Mouse (Mus musculus): Measurements from ENCODE around the gene Phyhipl. TPM values are rescaled to one million over a fixed set of nuclear protein-coding genes. Genes with fewer than 3 reads are reported as not detected.

Gene Phyhipl
- not detected for total RNA-seq (2021)
- polyA plus RNA-seq (2012; rRNA removed), result 0.18 and 0.26 TPM in 2 replicates
- long read RNA-seq, result 0 reads

GRCm38 (mm10) chr10:70655828-70656227 is at the start of gene Phyhipl:
Gene Phyhipl (minus strand): TSS chr10:70655965.
- 78% methylated on average over 7 of the region's 7 CpGs for WGBS
- no peak within 1 kb of the TSS for H3K27ac ChIP-seq

GRCm38 (mm10) chr10:70703211-70703610 is 47.4 kb upstream of the Phyhipl start:
- no peaks in the 10 kb centered on the region for H3K27me3 ChIP-seq (ENCODE audit: control insufficient read depth, insufficient read depth, low read length)
- no peaks in the 10 kb centered on the region for H3K79me2 ChIP-seq (replicated peaks; ENCODE audit: control insufficient read depth, insufficient read depth, low read length)
- no peak for TF ChIP-seq EP300 (IDR thresholded peaks at IDR 0.05; ENCODE audit: insufficient read depth, low read depth, low read length)
- TF ChIP-seq CTCF (IDR thresholded peaks at IDR 0.05), result no peak
- no peak for TF ChIP-seq POLR2A (IDR thresholded peaks at IDR 0.05; ENCODE audit: insufficient read depth, low read depth, low read length)
- DNase-seq, result no peak
- no peak overlapping the region for H3K27ac ChIP-seq
- WGBS, result 44% methylated on average over 6 of the region's 6 CpGs
- H3K4me3 ChIP-seq, result no peak overlapping the region
- H3K36me3 ChIP-seq (ENCODE audit: control insufficient read depth, insufficient read depth, low read length), result no peaks in the 10 kb centered on the region
- no peaks in the 10 kb centered on the region for H3K4me1 ChIP-seq (ENCODE audit: control insufficient read depth, insufficient read depth, low read length)
- intact Hi-C loops (cut with DNase I), result no loop called here
- H3K9ac ChIP-seq (ENCODE audit: low read depth, low read length), result no peak overlapping the region

More at GRCm38 (mm10) chr10:70655828-70656227, at the start of gene Phyhipl:
- H3K79me2 ChIP-seq (replicated peaks; ENCODE audit: control insufficient read depth, insufficient read depth, low read length), result no peaks in the 10 kb centered on the region
- no peaks in the 10 kb centered on the region for H3K4me1 ChIP-seq (ENCODE audit: control insufficient read depth, insufficient read depth, low read length)
- H3K4me3 ChIP-seq, result no peak within 1 kb of the TSS
- intact Hi-C loops (cut with DNase I), result no loop called here
- H3K27me3 ChIP-seq (ENCODE audit: control insufficient read depth, insufficient read depth, low read length), result no peaks in the 10 kb centered on the region
- TF ChIP-seq POLR2A (IDR thresholded peaks at IDR 0.05; ENCODE audit: insufficient read depth, low read depth, low read length) (no peak), CTCF (IDR thresholded peaks at IDR 0.05) (no peak), EP300 (IDR thresholded peaks at IDR 0.05; ENCODE audit: insufficient read depth, low read depth, low read length) (no peak)
- no peak within 1 kb of the TSS for H3K9ac ChIP-seq (ENCODE audit: low read depth, low read length)
- no peak for DNase-seq
- H3K36me3 ChIP-seq (ENCODE audit: control insufficient read depth, insufficient read depth, low read length), result no peaks in the 10 kb centered on the region

- TF ChIP-seq POLR2A (IDR thresholded peaks at IDR 0.05; ENCODE audit: insufficient read depth, low read depth, low read length), result no peak
- TF ChIP-seq CTCF (IDR thresholded peaks at IDR 0.05), result no peak
- no peak for TF ChIP-seq EP300 (IDR thresholded peaks at IDR 0.05; ENCODE audit: insufficient read depth, low read depth, low read length)
- intact Hi-C loops (cut with DNase I), result no loop called here
- no peak for DNase-seq
- Histone ChIP-seq H3K27ac (no peak overlapping the region), H3K4me3 (no peak overlapping the region), H3K79me2 (replicated peaks; ENCODE audit: control insufficient read depth, insufficient read depth, low read length) (no peaks in the 10 kb centered on the region), H3K27me3 (ENCODE audit: control insufficient read depth, insufficient read depth, low read length) (no peaks in the 10 kb centered on the region), H3K9ac (ENCODE audit: low read depth, low read length) (no peak overlapping the region), H3K36me3 (ENCODE audit: control insufficient read depth, insufficient read depth, low read length) (no peaks in the 10 kb centered on the region), H3K4me1 (ENCODE audit: control insufficient read depth, insufficient read depth, low read length) (no peaks in the 10 kb centered on the region)
- 85% methylated on average over 7 of the region's 7 CpGs for WGBS
Observed at GRCm38 (mm10) chr10:70699581-70699980, 43.8 kb upstream of the Phyhipl start.

- no peaks in the 10 kb centered on the region for H3K4me1 ChIP-seq (ENCODE audit: control insufficient read depth, insufficient read depth, low read length)
- no peak overlapping the region for H3K9ac ChIP-seq (ENCODE audit: low read depth, low read length)
- 82% methylated on average over 3 of the region's 3 CpGs for WGBS
- no peak for TF ChIP-seq CTCF (IDR thresholded peaks at IDR 0.05)
- no peak for TF ChIP-seq EP300 (IDR thresholded peaks at IDR 0.05; ENCODE audit: insufficient read depth, low read depth, low read length)
- TF ChIP-seq POLR2A (IDR thresholded peaks at IDR 0.05; ENCODE audit: insufficient read depth, low read depth, low read length), result no peak
- H3K79me2 ChIP-seq (replicated peaks; ENCODE audit: control insufficient read depth, insufficient read depth, low read length), result no peaks in the 10 kb centered on the region
- H3K36me3 ChIP-seq (ENCODE audit: control insufficient read depth, insufficient read depth, low read length), result no peaks in the 10 kb centered on the region
- H3K27ac ChIP-seq, result no peak overlapping the region
- H3K4me3 ChIP-seq, result no peak overlapping the region
- DNase-seq, result no peak
- intact Hi-C loops (cut with DNase I), result no loop called here
- no peaks in the 10 kb centered on the region for H3K27me3 ChIP-seq (ENCODE audit: control insufficient read depth, insufficient read depth, low read length)
Observed at GRCm38 (mm10) chr10:70698014-70698413, 42.2 kb upstream of the Phyhipl start.

GRCm38 (mm10) chr10:70696748-70697585 is 41.2 kb upstream of the Phyhipl start:
- no peak for TF ChIP-seq POLR2A (IDR thresholded peaks at IDR 0.05; ENCODE audit: insufficient read depth, low read depth, low read length)
- no peak for TF ChIP-seq EP300 (IDR thresholded peaks at IDR 0.05; ENCODE audit: insufficient read depth, low read depth, low read length)
- TF ChIP-seq CTCF (IDR thresholded peaks at IDR 0.05), result no peak
- DNase-seq, result no peak
- no peaks in the 10 kb centered on the region for H3K79me2 ChIP-seq (replicated peaks; ENCODE audit: control insufficient read depth, insufficient read depth, low read length)
- no peaks in the 10 kb centered on the region for H3K36me3 ChIP-seq (ENCODE audit: control insufficient read depth, insufficient read depth, low read length)
- 61% methylated on average over 29 of the region's 29 CpGs for WGBS
- H3K4me1 ChIP-seq (ENCODE audit: control insufficient read depth, insufficient read depth, low read length), result no peaks in the 10 kb centered on the region
- intact Hi-C loops (cut with DNase I), result no loop called here
- no peaks in the 10 kb centered on the region for H3K27me3 ChIP-seq (ENCODE audit: control insufficient read depth, insufficient read depth, low read length)
- no peak overlapping the region for H3K27ac ChIP-seq
- no peak overlapping the region for H3K4me3 ChIP-seq
- H3K9ac ChIP-seq (ENCODE audit: low read depth, low read length), result no peak overlapping the region

GRCm38 (mm10) chr10:70689346-70689745 is 33.6 kb upstream of the Phyhipl start:
- 81% methylated on average over 6 of the region's 6 CpGs for WGBS
- no peaks in the 10 kb centered on the region; the same call in 1 of the 2 replicates for H3K4me1 ChIP-seq (ENCODE audit: control insufficient read depth, insufficient read depth, low read length)
- H3K4me3 ChIP-seq, result no peak overlapping the region
- no peak for DNase-seq
- H3K27me3 ChIP-seq (ENCODE audit: control insufficient read depth, insufficient read depth, low read length), result no peaks in the 10 kb centered on the region
- intact Hi-C loops (cut with DNase I), result no loop called here
- no peaks in the 10 kb centered on the region for H3K79me2 ChIP-seq (replicated peaks; ENCODE audit: control insufficient read depth, insufficient read depth, low read length)
- H3K36me3 ChIP-seq (ENCODE audit: control insufficient read depth, insufficient read depth, low read length), result no peaks in the 10 kb centered on the region
- H3K9ac ChIP-seq (ENCODE audit: low read depth, low read length), result no peak overlapping the region
- no peak overlapping the region for H3K27ac ChIP-seq
- TF ChIP-seq POLR2A (IDR thresholded peaks at IDR 0.05; ENCODE audit: insufficient read depth, low read depth, low read length), result no peak
